Mouse (Mus musculus): ENCODE measurements at regions not wholly inside any gene's neighbourhood (a gene's known extent, or its start where the extent isn't known, plus 50 kb on each side); places are given as distances from the start of the nearest gene placed in this dataset.

- no peak for DNase-seq (ENCODE audit: low spot score)
Observed at GRCm38 (mm10) chr17:70942478-70942877, 60.0 kb upstream of the Myom1 start.

GRCm38 (mm10) chr17:70934258-70934657 lies 68.2 kb upstream of the Myom1 start:
- DNase-seq (ENCODE audit: low spot score): no peak

DNA sequence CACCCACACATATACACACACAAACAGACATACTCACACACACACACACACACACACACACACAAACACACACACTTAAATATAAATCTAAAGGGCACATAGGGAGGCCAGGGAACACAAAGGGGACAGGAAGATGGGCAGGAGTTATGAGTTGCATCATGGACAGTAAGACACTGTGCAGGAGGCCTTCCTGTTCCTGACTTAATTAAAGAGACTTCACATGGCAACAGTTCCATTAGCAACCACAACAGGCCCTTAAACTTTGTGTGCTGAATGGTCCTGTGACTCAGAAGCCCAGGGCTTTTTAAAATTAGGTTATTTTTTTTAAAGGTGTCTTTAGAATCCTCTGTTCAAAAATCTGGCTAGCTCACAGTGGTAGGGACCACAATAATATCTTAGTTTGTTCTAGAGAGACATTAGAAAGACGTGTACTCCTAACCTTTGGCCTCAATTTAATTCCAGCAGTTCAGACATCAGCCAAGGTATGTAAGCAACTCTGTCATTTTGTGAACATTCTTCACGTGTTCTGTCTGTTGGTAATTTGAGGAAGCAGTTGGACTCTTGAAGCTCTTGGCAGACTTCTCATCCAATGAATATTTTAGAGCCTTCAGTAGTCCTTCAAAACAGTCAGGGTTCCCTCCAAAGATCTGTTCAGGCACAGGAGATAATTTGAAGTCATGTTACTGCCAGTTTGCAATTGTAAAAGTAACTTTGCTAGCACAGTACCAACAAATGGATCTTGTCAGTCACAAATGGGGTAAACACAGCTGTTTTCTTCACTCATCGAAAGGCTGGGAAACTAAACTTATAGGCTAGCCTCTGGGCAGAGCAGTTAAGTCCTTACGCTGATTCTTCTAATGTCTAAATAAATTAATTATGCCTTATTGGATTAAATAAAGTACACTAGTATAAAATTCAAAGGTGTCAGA lies 69.0 kb upstream of the Myom1 start:
- DNase-seq (ENCODE audit: low spot score): no peak

GRCm38 (mm10) chr17:70932565-70932964 lies 69.9 kb upstream of the Myom1 start:
- no peak for DNase-seq (ENCODE audit: low spot score)

- DNase-seq (ENCODE audit: low spot score): no peak
Observed at GRCm38 (mm10) chr17:70930600-70930999, 71.8 kb upstream of the Myom1 start.

- no peak for DNase-seq (ENCODE audit: low spot score)
Observed at GRCm38 (mm10) chr17:70929582-70929981, 72.9 kb upstream of the Myom1 start.

GRCm38 (mm10) chr17:70924565-70925220 lies 71.3 kb upstream of the Tgif1 start:
- DNase-seq (ENCODE audit: low spot score): no peak

DNA sequence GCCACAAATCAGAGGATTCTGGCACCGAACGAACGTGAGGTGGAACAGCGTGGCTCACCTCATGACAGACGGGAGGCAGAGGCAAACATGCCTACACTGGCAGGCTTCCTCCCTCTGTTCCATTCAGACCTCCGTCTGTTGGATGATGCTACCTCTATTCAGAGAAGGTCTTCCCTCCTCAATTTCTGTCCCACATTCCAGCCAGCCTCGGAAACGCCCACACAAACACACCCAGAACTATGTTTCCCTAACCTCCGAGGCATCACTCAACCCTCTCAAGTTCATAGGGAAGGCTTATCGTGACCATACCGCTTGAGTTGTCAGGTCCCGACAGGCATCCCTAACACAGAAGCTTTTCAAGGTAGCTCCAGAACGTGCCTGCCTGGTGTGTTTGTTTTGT lies 68.3 kb upstream of the Tgif1 start:
- no peak for DNase-seq (ENCODE audit: low spot score)

GRCm38 (mm10) chr17:70920181-70920580 lies 66.8 kb upstream of the Tgif1 start:
- DNase-seq (ENCODE audit: low spot score): no peak

DNA sequence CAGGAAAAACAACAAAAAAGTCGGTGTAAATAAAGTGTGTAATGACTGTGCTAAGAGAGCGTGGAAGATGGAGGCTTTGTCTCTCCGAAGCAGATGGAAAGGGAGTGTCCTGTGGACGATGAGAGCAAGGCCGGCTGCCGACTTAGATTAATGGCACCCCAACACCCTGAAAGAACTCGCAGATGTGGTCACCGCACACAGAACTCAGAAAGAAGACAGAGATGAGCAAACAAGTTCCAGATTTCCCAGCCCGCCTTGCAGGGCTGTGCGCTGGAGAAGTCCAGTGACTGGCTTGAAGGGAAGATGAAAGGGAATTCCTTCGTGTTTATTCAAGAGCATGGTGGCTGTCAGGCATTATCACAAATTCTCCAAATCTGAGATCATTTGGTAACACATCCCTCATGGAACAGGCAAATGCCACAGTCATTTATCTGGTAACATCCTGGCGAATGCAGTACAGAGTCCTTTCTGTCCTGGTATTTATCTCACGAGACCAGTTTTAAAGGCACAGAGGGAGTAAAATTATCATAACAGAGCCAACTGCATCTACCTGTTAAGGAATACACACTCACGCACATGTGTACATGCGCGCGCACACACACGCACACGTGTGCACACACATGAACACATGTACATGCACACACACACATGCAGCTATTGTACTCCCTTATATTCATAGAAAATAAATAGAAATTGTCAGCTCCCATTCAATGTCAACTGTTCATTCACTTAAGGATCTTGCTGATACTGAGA lies 64.0 kb upstream of the Tgif1 start:
- no peak for DNase-seq (ENCODE audit: low spot score)

DNA sequence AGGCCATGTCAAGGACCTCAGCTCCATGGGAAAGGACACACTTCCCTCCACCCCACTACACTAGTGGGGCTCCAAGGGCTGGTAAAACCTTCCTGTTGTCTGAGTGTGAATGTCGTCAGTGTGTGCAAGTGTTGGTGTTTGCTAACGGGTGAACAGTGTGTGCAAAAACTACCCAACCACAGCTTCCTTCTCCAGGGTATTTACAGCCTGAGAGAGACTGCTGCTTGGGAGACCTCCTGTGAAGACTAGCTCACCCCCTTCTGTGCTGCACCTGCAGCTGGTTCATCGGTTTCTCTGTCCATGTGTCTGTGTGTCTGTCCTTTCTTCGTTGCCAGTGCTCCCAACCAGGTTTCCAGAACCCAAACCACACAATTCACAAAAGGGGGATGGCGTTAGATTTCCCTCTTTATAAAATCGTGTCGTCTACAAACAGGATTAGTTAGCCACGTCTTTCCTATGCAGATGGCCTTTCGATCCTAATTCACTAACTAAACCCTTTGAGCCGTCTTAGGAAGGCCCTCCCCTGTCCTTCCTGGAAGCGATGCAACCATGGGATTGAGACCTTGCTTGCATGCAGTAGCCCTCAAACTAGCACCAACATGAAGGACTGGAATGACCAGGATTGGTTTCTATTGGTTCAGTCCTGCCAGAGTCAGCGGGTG lies 62.9 kb upstream of the Tgif1 start:
- DNase-seq (ENCODE audit: low spot score): no peak

DNA sequence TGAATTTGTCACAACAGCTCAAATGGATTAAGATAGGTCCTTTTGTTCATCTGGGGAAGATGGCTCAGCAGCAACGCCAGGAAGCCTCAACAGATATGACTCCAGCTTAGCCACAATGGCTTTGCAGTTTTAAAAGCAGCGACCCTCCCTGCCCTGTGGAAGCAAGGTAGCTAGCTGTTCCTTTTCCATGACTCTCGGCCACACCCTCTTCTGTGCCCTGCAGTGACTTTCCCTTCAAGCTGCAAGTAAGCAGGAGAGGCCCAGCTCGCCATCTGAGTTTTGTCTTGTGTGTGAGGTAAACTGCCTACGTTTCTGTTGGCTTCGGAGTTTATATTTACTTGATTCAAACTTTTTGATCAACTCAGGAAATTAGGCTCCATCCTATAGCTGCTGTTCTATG lies 62.1 kb upstream of the Tgif1 start:
- no peak for DNase-seq (ENCODE audit: low spot score)

- no peak for DNase-seq (ENCODE audit: low spot score)
Observed at GRCm38 (mm10) chr17:70910238-70910637, 56.9 kb upstream of the Tgif1 start.

DNA sequence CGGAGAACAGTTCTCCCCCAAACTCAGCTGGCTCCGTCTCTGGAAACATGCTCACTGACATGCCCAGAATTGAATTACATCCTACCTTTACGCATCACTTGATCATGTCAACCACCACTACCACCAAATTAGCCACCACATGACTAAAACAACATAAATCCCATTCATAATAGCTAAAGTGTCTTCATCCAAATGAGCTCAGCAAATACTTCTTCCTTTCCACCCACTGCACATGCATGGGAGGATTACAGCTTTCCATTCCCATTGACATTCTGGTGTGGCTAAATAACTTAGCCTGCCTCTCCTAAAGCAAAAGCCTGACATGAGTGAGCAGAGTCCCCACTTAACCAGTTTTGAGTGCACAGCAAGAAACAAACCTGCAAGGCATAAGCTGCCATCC lies 56.2 kb upstream of the Tgif1 start:
- no peak for DNase-seq (ENCODE audit: low spot score)

DNA sequence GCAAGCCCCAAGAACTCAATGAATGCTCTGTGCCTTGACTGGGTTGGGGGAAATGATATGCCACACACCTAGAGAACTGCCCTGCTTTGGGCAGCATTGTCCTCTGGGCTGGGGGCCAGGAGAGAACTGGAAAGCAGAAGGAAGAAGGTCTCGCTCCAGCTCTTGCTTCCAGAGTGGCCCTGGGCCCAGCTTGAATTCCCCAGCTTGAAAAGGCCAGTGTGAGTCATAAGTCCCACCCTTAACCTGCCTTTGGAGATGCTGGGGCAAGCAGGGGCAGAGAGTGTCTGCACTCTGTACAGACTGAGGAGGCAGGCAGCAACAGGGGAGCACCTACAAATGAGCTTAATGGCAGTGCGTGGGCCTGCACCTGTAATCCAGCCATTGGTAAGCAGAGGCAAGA lies 55.0 kb upstream of the Tgif1 start:
- peak; percentile 27 for DNase-seq (ENCODE audit: low spot score)
